Mouse (Mus musculus) embryonic facial prominence, embryonic 10.5 days (tissue): ENCODE measurements around the gene Hes2. TPM values are rescaled to one million over a fixed set of nuclear protein-coding genes. Genes with fewer than 3 reads are reported as not detected.
A peak's percentile ranks its signal among the peaks of the same experiment; 100 is the strongest.

Experiments
- DNase-seq: peaks from one replicate; pipeline ENCODE4 v3.0.0-alpha.2; 2017; ENCODE audit warnings: low spot score
- H3K27ac ChIP-seq: fragments of 300-500 bp; sonication (generic); replicated peaks from 2 replicates; pipeline ENCODE4 v1.5.1; 2016; ENCODE audit warnings: mild to moderate bottlenecking
- H3K27me3 ChIP-seq: fragments of 300-500 bp; sonication (generic); replicated peaks from 2 replicates; pipeline ENCODE4 v1.6.1; 2016; ENCODE audit warnings: low read depth, mild to moderate bottlenecking; ENCODE audit not compliant: poor library complexity, severe bottlenecking
- H3K36me3 ChIP-seq: fragments of 300-500 bp; sonication (generic); replicated peaks from 2 replicates; pipeline ENCODE4 v1.6.1; 2016; ENCODE audit warnings: mild to moderate bottlenecking, moderate library complexity
- H3K4me1 ChIP-seq: fragments of 300-500 bp; sonication (generic); 2 replicates; pipeline ENCODE4 v1.6.1; 2016
- H3K4me3 ChIP-seq: fragments of 300-500 bp; sonication (generic); 2 replicates; pipeline ENCODE4 v1.5.1; 2016; ENCODE audit warnings: mild to moderate bottlenecking, moderate library complexity
- H3K9me3 ChIP-seq: fragments of 300-500 bp; sonication (generic); 2 replicates; pipeline ENCODE4 v1.6.1; 2016; ENCODE audit warnings: mild to moderate bottlenecking
- WGBS: fragments of 180-500 bp; shearing (Covaris S2); methylation state at CpG from one replicate; pipeline ENCODE4 v1.1.7; 2016; 5-methylcytosine and 5-hydroxymethylcytosine counted together
- polyA plus RNA-seq: library from polyadenylated mRNA; unstranded; fragments of >200 nt; fragmentation: Nextera tagmentation; extraction: Ambion mirVana; gene quantifications from 2 replicates; pipeline ENCODE4 v1.2.1, GENCODE M21; 2016

The Hes2 gene
- polyA plus RNA-seq, 1 experiment from 2014 or later, result 0.11 TPM

DNA sequence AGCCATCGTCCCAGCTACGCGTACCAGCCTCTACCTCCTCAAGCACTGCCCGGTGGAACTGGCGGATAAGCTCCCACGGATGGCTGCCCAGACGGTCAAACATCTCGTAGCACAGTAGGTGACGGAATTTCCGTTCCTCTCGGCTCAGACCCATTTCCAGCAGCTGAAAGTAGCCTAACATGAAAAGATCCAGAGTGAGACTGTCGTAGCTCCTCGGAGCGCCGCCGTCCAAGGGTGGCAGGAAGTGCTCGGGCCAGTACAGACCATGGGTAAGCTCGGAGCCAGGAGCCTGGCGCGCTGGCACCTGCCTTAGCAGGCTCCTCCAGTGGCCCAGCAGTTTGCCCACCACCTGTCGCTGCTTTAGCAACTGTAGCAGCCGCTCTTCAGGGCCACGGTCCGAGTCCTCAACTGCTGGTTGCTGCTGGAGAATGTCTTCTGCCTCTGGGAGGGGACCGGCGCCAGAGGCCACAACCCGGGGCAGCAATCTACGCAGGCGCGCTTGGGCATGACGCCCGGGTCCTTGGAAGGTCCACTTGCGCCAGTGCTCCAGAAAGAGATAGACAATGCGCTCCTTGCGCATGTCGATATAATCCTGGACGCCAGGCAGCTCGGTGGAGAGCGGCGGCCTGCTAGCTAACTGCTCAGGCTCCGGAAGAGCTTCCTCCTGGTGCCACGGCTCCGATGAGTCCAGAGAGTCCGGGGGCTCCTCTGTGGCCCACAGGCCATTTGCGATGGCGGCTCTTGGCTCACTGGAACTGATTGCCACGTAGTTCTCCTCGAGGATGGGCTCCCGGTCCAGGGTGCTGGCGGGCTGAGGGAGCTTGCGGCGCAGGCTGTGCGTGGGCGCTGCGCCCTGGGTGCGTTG lies 33.3 kb upstream of the Hes2 start:
- Histone ChIP-seq H3K4me1 (peaks cover 65% of the 10 kb centered on the region), H3K9me3 (no peaks in the 10 kb centered on the region), H3K36me3 (no peaks in the 10 kb centered on the region), H3K27me3 (peaks cover 100% of the 10 kb centered on the region), H3K27ac (no peak overlapping the region), H3K4me3 (peak overlapping the region; percentile 45)
- 6% methylated on average over 56 of the region's 56 CpGs for WGBS
- peak; percentile 41 for DNase-seq

DNA sequence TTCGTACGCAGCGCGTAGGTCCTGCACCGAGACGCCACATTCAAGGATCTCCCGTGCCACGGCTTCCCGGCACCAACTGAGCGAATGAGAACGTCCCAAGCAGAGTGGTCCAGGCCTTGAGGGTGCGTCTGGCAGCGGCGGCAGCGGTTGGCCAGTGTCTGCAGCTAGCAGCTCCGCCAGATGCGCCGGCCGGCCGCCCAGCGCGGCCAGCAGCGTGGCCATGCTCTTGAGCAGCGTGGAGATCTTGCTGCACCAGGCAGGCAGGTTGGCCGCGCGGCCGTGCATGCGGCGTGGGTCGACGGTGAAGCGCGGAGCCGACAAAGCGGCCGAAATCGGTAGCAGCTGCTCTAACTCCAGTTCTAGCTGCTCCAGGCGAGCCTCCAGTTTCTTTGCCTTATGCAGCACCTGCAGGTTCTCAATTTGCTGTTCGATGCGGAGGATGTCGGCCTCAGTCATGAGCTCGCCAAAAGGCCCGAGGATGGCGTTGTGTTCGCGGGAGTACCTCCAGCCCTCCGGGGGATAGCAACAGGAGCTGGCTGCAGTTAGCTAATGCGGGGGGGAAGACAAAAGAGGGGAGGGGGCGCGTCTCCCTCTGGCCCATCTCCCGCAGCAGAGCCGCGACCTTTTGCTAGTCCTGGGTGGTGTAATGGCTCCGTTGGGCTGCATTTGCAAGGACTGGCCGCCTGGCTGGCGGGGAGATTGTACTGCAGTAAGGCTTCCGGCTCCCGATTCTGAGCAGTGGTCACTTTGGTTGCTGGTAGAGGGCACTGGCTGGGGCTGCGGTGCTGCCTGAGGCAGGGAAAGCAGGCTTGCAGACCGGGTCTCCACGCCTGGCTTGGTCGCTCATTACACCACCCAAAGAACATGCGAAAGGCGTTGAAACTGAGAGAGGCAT lies 32.4 kb upstream of the Hes2 start:
- no peaks in the 10 kb centered on the region for H3K9me3 ChIP-seq
- peak; percentile 65 for DNase-seq
- peaks cover 100% of the 10 kb centered on the region for H3K27me3 ChIP-seq
- WGBS, result 5% methylated on average over 65 of the region's 65 CpGs
- H3K4me1 ChIP-seq, result peaks cover 65% of the 10 kb centered on the region
- H3K36me3 ChIP-seq, result no peaks in the 10 kb centered on the region
- no peak overlapping the region for H3K27ac ChIP-seq
- H3K4me3 ChIP-seq, result peak overlapping the region; percentile 45

DNA sequence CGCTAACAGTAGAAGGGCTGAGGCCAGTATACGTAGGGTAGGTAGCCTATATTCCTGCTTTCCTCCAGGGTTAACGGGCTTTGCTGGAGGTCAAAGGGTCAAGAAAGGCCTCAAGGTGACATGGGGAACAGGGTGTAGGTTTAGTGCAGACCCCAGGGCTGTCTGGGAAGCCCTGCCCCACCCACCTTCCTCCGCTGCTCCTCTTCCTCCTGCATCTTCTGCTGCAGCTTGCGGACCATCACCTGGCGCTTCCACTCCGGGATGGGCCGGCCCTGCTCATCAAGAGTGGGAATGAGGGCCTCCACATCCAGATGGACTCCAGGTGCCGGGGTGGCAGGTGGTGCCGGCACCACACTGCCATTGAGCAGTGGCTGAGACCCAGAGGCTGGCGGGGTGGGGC lies 30.8 kb upstream of the Hes2 start:
- peaks cover 100% of the 10 kb centered on the region for H3K27me3 ChIP-seq
- peaks cover 78% of the 10 kb centered on the region for H3K4me1 ChIP-seq
- 74% methylated on average over 11 of the region's 11 CpGs for WGBS
- no peak for DNase-seq
- no peaks in the 10 kb centered on the region for H3K36me3 ChIP-seq
- H3K4me3 ChIP-seq, result no peak overlapping the region
- H3K27ac ChIP-seq, result no peak overlapping the region
- no peaks in the 10 kb centered on the region for H3K9me3 ChIP-seq

DNA sequence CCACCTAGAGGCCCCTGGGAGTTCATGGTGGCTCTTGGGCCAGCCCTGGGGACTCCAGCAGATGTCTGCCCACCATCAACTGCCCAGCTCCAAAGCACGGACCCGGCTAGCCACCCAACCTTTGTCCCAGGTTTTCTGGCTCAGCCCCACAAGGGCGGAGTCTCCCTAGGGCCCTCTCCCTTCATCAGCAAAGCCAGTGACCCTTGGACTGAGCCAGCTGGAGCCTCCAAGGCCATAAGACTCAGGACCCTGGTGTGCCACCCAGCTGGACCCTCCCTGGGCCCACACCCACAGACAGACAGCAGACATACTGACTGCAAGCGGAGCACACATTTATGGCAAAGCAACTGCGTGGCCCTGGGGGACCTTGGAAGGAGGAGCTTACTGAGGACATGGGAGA lies 29.9 kb upstream of the Hes2 start:
- H3K9me3 ChIP-seq, result no peaks in the 10 kb centered on the region
- H3K4me3 ChIP-seq, result peak overlapping the region; percentile 56; the same call in 1 of the 2 replicates
- DNase-seq, result no peak
- H3K36me3 ChIP-seq, result no peaks in the 10 kb centered on the region
- H3K27ac ChIP-seq, result no peak overlapping the region
- WGBS, result 39% methylated on average over 5 of the region's 5 CpGs
- peaks cover 100% of the 10 kb centered on the region for H3K27me3 ChIP-seq
- H3K4me1 ChIP-seq, result peaks cover 82% of the 10 kb centered on the region

DNA sequence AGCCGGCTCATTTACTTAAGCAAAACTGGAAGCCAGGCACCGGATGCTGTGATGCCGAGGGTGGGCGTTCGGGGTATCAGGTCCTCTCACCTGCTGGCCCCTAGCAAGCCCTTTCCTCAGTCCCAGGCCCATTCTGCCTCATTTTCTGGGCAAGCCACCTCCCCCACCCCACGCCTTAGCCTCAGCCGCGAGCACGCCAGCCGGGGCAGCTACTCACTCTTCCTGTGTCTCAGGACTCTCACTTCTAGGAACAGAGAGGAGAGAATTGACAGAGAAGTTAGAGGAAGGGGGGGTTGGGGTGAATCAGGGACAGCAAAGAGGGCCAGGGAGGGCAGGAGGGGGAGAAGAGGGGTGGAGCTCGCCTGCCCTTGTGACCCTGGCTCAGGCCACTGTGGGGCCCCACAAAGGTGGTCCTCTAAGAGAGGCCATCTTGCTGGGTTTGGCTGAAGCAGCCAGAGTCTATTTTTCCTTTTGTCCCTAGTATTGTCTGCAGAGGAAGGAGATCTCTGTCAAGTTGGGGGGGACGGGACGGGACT lies 29.2 kb upstream of the Hes2 start:
- Histone ChIP-seq H3K4me1 (peaks cover 81% of the 10 kb centered on the region), H3K27me3 (peaks cover 100% of the 10 kb centered on the region), H3K4me3 (peak overlapping the region; percentile 56), H3K9me3 (no peaks in the 10 kb centered on the region), H3K27ac (no peak overlapping the region), H3K36me3 (no peaks in the 10 kb centered on the region)
- 17% methylated on average over 13 of the region's 13 CpGs for WGBS
- DNase-seq, result no peak

DNA sequence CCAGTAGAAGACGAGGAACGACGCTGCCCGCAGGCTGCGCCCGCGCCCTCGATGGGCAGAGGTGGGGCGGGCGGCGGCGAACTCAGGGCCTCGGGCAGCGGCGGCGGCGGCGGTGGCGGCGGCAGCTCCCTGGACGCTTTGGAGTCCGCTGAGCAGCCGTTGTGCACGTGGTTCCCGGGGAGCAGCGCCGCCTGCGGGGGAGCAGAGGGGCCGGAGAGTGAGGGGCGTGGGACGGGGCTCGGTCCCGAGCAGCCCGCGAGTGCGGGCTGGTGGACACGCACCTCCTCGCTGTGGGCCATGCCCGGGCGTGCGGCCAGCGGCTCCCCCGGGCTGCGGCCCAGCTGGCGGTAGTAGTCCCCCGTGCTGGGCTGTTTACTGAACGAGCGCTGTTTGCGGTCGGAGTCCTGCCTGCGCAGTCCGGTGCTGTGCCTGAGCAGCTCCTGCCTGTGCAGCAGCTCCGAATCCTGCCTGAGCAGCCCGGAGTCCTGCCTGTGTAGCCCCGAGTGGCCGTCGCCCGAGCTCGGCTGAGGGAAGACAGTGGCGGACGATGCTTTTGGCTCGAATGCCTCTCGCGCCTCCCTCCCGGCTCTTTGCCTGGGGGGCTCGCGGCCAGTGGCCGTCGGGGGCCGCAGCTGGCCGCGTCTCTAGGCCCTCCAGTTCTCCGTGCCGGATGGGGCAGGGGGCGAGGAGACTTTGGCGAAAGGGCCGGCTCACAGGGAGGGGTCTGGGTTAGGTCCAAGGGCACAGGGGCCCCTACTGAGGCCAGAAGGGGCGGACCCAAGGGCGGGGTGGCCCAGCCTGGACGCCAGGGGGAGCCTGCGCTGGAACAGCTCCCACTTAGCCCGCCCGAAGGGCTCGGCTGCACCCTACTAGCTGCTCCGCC lies 27.7 kb upstream of the Hes2 start:
- Histone ChIP-seq H3K4me3 (peak overlapping the region; percentile 56), H3K27ac (peak overlapping the region; percentile 79), H3K36me3 (no peaks in the 10 kb centered on the region), H3K4me1 (peaks cover 66% of the 10 kb centered on the region), H3K9me3 (no peaks in the 10 kb centered on the region), H3K27me3 (peaks cover 95% of the 10 kb centered on the region)
- WGBS, result under 1% methylated on average over 85 of the region's 85 CpGs
- peak; percentile 78 for DNase-seq

DNA sequence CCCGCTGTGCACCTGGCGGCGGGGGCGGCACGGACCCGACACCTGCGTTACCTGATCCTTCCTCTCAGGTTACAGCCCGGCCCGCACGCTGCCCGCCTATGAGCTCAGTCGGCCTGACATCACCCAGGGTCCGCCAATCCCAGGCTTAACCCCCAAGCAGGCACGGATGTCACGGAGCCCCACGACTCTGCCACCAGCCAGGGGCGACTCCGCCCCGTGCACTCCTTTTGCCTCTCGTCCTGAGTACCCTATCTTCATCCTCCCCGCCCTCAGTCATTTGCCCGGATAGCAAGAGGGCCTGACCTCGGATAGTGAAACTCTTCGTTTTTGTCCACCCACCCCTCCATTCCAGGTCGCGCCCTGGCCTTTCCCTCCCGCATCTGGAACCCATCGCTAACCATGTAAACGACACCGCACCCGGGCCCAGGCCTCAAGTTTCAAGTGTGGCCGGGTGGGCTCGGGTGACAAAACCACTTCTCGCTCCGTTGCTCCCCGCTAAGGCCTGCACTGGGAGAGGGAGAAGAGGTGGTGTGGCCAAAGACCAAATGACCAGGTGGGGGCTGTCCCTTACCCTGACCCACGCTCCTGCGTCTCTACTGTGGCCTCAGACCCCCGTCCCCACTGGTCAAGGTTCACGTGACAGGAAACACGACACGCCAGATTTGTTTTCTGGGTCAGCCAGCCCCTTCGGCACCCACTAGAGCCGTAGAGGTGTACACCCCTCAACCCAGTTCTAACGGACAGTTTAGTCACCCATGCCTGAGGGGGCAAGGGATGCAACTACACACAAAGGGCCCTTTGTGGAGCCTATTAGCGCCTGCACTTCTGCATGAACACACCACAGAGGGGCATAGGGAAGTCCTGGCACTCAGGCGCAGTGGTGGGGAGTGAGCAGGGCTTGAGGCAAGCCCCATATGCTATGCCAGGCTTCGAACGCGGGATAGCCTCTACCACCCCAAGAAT lies 26.6 kb upstream of the Hes2 start:
- no peaks in the 10 kb centered on the region for H3K9me3 ChIP-seq
- peak overlapping the region; percentile 56 for H3K4me3 ChIP-seq
- H3K36me3 ChIP-seq, result no peaks in the 10 kb centered on the region
- 2% methylated on average over 50 of the region's 50 CpGs for WGBS
- H3K27ac ChIP-seq, result peak overlapping the region; percentile 79
- H3K27me3 ChIP-seq, result peaks cover 93% of the 10 kb centered on the region
- H3K4me1 ChIP-seq, result peaks cover 59% of the 10 kb centered on the region
- DNase-seq, result peak; percentile 78

DNA sequence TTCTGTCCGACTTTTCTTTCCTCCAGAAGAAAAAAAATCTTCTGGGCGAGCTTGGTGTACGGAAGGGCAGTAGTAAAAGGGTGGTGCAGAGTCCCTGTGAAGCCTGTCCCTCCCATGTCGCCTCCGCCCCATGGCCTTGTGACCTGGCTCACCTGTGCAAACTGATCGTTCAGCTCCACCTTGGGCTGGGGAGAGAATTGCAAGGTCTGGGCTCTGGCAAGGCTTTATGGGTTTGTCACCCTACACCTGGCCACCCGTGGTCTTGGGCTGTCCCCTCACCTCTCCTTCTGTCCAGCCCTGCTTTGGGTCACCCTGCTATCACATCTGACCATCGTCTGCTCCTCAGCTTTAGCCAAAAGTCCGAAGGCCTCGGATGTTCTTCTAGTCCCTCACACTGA lies 25.9 kb upstream of the Hes2 start:
- no peak for DNase-seq
- Histone ChIP-seq H3K36me3 (no peaks in the 10 kb centered on the region), H3K4me1 (peaks cover 58% of the 10 kb centered on the region), H3K27ac (no peak overlapping the region), H3K4me3 (peak overlapping the region; percentile 56; the same call in 1 of the 2 replicates), H3K27me3 (peaks cover 93% of the 10 kb centered on the region), H3K9me3 (no peaks in the 10 kb centered on the region)
- WGBS, result 19% methylated on average over 10 of the region's 10 CpGs

DNA sequence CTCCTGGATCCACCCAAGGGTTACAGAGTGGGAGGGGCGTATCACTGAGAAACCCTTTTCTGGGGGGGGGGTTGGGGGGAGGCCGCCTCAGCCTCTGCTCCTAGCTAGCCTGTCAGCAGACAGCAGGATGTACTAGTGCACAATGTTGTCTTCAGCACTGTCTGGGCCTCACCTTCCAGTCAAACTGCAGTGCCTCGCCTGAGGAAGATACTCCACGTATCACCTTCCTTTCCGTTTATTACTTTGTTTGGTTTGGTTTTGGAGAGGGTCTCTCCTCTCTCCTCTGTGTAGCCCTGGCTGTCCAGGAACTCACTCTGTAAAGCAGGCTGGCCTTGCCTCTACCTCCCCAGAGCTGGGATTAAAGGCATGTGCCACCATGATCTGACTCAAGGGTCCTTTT lies 25.5 kb upstream of the Hes2 start:
- no peaks in the 10 kb centered on the region for H3K36me3 ChIP-seq
- H3K27ac ChIP-seq, result no peak overlapping the region
- H3K27me3 ChIP-seq, result peaks cover 93% of the 10 kb centered on the region
- no peaks in the 10 kb centered on the region for H3K9me3 ChIP-seq
- DNase-seq, result no peak
- no peak overlapping the region for H3K4me3 ChIP-seq
- peaks cover 56% of the 10 kb centered on the region for H3K4me1 ChIP-seq
- WGBS, result 47% methylated on average over 5 of the region's 5 CpGs

DNA sequence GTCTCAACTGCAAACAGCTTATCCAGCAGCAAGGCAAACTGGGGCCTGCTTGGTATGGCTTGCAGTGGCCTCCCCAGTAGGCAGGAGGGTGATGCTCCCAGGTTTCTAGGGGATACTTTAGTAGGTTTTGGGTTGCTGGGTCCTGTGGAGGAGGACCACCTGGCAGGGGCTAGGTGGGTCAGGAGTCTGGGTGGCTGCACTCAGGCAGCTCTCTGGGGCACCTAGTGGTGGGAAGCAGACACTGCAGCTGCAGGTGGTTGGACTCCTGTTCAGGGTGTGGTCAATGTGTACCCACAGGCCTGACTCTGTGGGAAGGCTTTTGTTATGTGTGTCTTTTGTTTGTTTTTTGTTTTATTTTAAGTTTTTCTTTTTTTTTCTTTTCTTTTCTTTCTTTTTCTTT lies 24.2 kb upstream of the Hes2 start:
- Histone ChIP-seq H3K27ac (no peak overlapping the region), H3K9me3 (no peaks in the 10 kb centered on the region), H3K4me3 (no peak overlapping the region), H3K27me3 (peaks cover 91% of the 10 kb centered on the region), H3K36me3 (no peaks in the 10 kb centered on the region), H3K4me1 (peaks cover 52% of the 10 kb centered on the region)
- DNase-seq, result peak; percentile 65

DNA sequence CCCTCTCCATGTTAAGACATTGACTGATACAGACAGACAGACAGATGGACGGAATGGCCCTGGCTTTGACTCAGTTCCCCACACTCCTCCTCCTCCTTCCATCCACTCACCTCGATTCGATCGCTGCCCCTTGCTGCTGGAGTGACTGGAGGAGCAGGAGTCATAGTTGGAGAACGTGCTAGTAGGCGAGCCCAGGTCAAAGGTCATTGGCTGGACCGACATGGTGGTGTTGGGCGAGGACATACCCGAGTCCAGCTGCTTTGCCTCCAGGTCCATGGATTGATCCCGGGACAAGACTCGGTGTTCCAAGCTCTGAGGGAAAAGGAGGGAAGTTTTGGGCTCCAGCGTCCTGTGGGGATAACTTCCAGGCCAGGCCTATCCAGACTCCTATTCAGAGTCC lies 23.3 kb upstream of the Hes2 start:
- 80% methylated on average over 12 of the region's 12 CpGs for WGBS
- DNase-seq, result no peak
- H3K4me3 ChIP-seq, result no peak overlapping the region
- peaks cover 89% of the 10 kb centered on the region for H3K27me3 ChIP-seq
- peaks cover 44% of the 10 kb centered on the region for H3K4me1 ChIP-seq
- no peaks in the 10 kb centered on the region for H3K9me3 ChIP-seq
- no peak overlapping the region for H3K27ac ChIP-seq
- H3K36me3 ChIP-seq, result no peaks in the 10 kb centered on the region
